Mouse (Mus musculus) embryonic facial prominence, embryonic 10.5 days (tissue): ENCODE measurements around the gene Stim1. TPM values are rescaled to one million over a fixed set of nuclear protein-coding genes. Genes with fewer than 3 reads are reported as not detected.
A peak's percentile ranks its signal among the peaks of the same experiment; 100 is the strongest.
"Not testable (repeated sequence)": the region's sequence is repeated elsewhere in the genome, so short reads cannot be mapped to it uniquely, and the experiment has no call there.

Source experiments
- DNase-seq: peaks from one replicate; pipeline ENCODE4 v3.0.0-alpha.2; 2017; ENCODE audit warnings: low spot score
- H3K27ac ChIP-seq: fragments of 300-500 bp; sonication (generic); replicated peaks from 2 replicates; pipeline ENCODE4 v1.5.1; 2016; ENCODE audit warnings: mild to moderate bottlenecking
- H3K27me3 ChIP-seq: fragments of 300-500 bp; sonication (generic); replicated peaks from 2 replicates; pipeline ENCODE4 v1.6.1; 2016; ENCODE audit warnings: low read depth, mild to moderate bottlenecking; ENCODE audit not compliant: poor library complexity, severe bottlenecking
- H3K36me3 ChIP-seq: fragments of 300-500 bp; sonication (generic); replicated peaks from 2 replicates; pipeline ENCODE4 v1.6.1; 2016; ENCODE audit warnings: mild to moderate bottlenecking, moderate library complexity
- H3K4me1 ChIP-seq: fragments of 300-500 bp; sonication (generic); 2 replicates; pipeline ENCODE4 v1.6.1; 2016
- H3K4me3 ChIP-seq: fragments of 300-500 bp; sonication (generic); 2 replicates; pipeline ENCODE4 v1.5.1; 2016; ENCODE audit warnings: mild to moderate bottlenecking, moderate library complexity
- H3K9me3 ChIP-seq: fragments of 300-500 bp; sonication (generic); 2 replicates; pipeline ENCODE4 v1.6.1; 2016; ENCODE audit warnings: mild to moderate bottlenecking
- WGBS: fragments of 180-500 bp; shearing (Covaris S2); methylation state at CpG from one replicate; pipeline ENCODE4 v1.1.7; 2016; 5-methylcytosine and 5-hydroxymethylcytosine counted together
- polyA plus RNA-seq: library from polyadenylated mRNA; unstranded; fragments of >200 nt; fragmentation: Nextera tagmentation; extraction: Ambion mirVana; gene quantifications from 2 replicates; pipeline ENCODE4 v1.2.1, GENCODE M21; 2016

Stim1 gene
- polyA plus RNA-seq, 1 experiment from 2014 or later, result 14.6 TPM

DNA sequence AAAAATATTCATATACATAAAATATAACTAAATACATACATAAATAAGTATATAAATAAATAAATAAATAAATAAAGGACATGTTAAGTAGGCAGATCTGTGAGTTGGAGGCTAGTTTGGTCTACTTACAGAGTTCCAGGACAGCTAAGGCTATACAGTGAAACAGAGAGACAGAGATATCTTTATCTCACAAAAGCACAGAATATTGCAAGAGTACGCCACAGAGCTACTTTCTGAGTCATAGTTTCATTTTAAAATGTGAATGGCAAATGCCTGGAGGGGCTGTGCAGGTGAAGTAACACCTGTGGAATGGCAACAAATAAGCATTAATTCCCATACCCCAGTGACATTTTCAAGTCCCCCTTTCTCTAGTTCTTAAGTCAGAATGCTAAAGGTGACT is 14.0 kb upstream of the Stim1 start:
- H3K4me1 ChIP-seq, result peaks cover 25% of the 10 kb centered on the region
- no peaks in the 10 kb centered on the region for H3K27me3 ChIP-seq
- H3K36me3 ChIP-seq, result no peaks in the 10 kb centered on the region
- no peak overlapping the region for H3K4me3 ChIP-seq
- no peaks in the 10 kb centered on the region for H3K9me3 ChIP-seq
- H3K27ac ChIP-seq, result no peak overlapping the region
- DNase-seq, result no peak
- 90% methylated on average over 1 of the region's 1 CpGs for WGBS

DNA sequence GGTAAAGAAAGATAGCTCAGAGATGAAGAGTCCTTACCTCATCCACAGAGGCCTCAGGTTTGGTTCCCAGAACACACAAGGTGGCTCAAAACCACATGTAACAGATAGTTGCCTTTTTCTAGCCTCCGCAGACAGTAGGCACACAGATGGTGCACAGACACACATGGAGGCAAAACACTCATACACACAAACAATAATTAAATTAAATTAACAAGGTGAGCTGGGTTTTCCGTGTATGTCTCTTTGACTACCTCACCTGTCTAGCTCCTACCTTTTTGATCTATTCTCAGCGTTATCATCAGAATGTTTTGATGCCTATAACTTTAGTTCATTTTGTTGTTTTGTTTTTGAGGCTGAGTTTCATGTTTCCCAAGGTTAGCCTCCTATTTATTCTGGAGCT is 11.7 kb upstream of the Stim1 start, which contains the start of gene Rhog:
Rhog (minus strand) TSS at position 101 of the 400 bp plus-strand sequence.
- 85% methylated on average over 3 of the region's 3 CpGs for WGBS
- Histone ChIP-seq H3K4me1 (peaks cover 9% of the 10 kb centered on the region), H3K36me3 (no peaks in the 10 kb centered on the region), H3K9me3 (no peaks in the 10 kb centered on the region), H3K27me3 (no peaks in the 10 kb centered on the region), H3K27ac (no peak within 1 kb of the TSS), H3K4me3 (no peak within 1 kb of the TSS)
- no peak for DNase-seq

DNA sequence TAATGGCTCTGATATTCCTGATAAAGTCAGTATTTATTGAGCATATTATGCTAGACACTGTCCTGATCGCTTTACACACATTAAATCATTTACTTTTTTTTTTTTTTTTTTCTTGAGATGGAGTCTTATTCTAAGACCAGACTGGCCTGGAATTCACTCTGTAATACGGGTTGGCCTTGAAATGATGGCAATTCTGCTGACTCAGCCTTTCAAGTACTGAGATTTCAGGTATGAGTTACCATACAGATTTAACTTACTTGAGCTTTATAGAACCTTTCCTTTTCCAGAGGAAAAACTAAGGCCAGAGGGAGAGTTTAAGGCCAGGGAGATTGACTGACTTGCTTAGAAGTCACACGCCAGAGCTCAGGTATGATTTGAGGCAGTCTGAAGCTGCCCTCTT is 11.0 kb upstream of the Stim1 start:
- no peaks in the 10 kb centered on the region for H3K9me3 ChIP-seq
- H3K36me3 ChIP-seq, result no peaks in the 10 kb centered on the region
- H3K4me1 ChIP-seq, result 0 out of 2 replicates have a peak, but pooled peaks cover 5% of the 10 kb centered on the region
- 84% methylated on average over 3 of the region's 3 CpGs for whole genome bisulfite sequencing
- DNase-seq, result no peak
- no peaks in the 10 kb centered on the region for H3K27me3 ChIP-seq
- no peak overlapping the region for H3K27ac ChIP-seq
- H3K4me3 ChIP-seq, result no peak overlapping the region

DNA sequence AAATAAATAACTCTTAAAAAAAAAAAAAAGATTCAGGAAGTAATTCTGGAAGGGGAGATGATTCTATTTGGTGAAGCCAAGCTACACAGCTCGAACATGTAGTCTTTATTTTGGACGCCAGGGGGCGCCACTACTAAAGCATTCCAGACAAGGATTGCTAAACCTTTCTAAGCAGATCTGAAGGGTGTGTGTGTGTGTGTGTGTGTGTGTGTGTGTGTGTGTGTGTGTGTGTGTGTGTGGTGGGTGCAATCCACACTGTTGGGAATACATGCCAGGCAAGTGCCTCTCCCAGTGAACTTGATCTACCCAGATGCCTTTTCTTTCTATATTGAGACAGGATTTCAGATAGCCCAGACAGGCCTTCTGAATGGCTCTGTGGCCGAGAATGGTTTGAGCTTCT is 9.4 kb upstream of the Stim1 start:
- peak; percentile 81 for DNase-seq
- no peaks in the 10 kb centered on the region for H3K9me3 ChIP-seq
- WGBS, result 25% methylated on average over 4 of the region's 4 CpGs
- H3K4me3 ChIP-seq, result no peak overlapping the region
- H3K36me3 ChIP-seq, result no peaks in the 10 kb centered on the region
- no peaks in the 10 kb centered on the region for H3K27me3 ChIP-seq
- H3K27ac ChIP-seq, result no peak overlapping the region
- H3K4me1 ChIP-seq, result 0 out of 2 replicates have a peak, but pooled peaks cover 5% of the 10 kb centered on the region

DNA sequence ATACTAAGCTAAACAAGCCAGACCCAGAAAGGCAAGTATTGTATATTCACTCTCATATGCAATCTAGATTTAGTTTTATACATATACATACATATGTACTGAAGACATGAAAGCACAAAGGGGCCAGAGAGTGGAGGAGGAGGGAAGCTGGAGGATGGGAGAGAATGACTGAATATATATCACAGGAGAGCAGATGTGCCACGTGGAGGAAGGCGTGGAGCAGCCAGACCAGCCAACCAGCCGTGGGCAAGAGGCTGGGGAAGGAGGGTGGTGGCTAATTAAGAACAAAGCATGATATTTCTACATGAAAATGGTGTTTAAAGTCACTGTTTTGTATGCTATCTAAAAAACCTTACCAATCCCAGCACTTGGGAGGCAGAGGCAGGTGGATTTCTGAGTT is 8.9 kb upstream of the Stim1 start:
- no peak overlapping the region for H3K4me3 ChIP-seq
- 0 out of 2 replicates have a peak, but pooled peaks cover 5% of the 10 kb centered on the region for H3K4me1 ChIP-seq
- no peak for DNase-seq
- no peaks in the 10 kb centered on the region for H3K36me3 ChIP-seq
- no peak overlapping the region for H3K27ac ChIP-seq
- 86% methylated on average over 3 of the region's 3 CpGs for WGBS
- H3K9me3 ChIP-seq, result no peaks in the 10 kb centered on the region
- H3K27me3 ChIP-seq, result no peaks in the 10 kb centered on the region

DNA sequence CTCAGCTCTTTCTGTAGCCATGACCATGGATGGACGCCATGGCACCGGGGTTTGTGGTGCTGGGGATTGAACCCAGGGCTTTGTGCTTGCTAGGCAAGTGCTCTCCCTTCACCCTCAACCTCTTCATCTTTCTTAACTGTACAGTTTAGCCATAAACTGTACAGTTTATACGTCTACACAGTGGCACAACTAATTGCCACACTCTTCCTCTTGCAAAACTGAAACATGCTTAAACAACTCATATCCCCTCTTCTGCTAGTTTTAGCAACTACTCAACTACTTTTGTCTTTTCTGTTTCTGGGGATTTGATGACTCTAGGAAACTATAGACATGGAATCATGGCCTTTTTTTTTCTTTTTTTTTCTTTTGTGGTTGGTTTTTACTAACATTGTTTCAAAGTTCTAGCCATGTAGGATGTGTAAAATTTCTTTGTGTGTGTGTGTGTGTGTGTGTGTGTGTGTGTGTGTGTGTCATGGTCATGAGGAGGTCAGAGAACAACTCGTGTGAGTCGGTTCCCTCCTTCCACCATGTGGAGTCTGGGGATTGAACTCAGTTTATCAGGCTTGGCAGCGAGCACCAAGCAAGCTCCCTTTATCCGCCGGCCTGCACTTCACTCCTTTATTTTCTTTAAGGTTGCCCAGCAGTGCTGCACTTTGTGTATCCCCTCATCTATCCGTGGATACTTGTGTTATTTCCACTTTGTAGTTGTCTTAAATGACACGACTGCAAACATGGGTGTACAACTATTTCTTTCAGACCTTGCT is 7.7 kb upstream of the Stim1 start:
- H3K36me3 ChIP-seq, result no peaks in the 10 kb centered on the region
- 0 out of 2 replicates have a peak, but pooled peaks cover 5% of the 10 kb centered on the region for H3K4me1 ChIP-seq
- no peaks in the 10 kb centered on the region for H3K27me3 ChIP-seq
- WGBS, result 82% methylated on average over 10 of the region's 10 CpGs
- H3K4me3 ChIP-seq, result no peak overlapping the region
- no peaks in the 10 kb centered on the region for H3K9me3 ChIP-seq
- DNase-seq, result no peak
- no peak overlapping the region for H3K27ac ChIP-seq

DNA sequence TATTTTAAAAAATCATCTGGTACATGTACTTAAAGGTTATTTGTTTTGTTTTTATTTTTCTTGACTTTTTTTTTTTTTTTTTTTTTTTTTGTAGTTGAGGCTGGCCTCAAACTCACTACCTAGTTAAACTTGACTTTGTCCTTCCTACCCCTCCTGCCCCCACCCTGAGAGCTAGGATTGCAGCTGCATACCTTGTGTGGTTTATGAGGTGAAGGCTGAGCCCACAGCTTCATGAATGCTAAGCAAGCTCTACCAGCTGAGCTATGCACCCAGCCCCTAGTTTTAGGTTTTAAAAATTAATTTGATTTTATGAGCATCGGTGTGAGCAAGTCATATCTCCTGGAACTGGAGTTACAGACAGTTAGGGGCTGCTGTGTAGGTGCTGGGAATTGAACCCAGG is 7.1 kb upstream of the Stim1 start:
- Histone ChIP-seq H3K36me3 (no peaks in the 10 kb centered on the region), H3K4me1 (no peaks in the 10 kb centered on the region), H3K4me3 (no peak overlapping the region), H3K9me3 (no peaks in the 10 kb centered on the region), H3K27me3 (no peaks in the 10 kb centered on the region), H3K27ac (no peak overlapping the region)
- 93% methylated on average over 1 of the region's 1 CpGs for WGBS
- no peak for DNase-seq

DNA sequence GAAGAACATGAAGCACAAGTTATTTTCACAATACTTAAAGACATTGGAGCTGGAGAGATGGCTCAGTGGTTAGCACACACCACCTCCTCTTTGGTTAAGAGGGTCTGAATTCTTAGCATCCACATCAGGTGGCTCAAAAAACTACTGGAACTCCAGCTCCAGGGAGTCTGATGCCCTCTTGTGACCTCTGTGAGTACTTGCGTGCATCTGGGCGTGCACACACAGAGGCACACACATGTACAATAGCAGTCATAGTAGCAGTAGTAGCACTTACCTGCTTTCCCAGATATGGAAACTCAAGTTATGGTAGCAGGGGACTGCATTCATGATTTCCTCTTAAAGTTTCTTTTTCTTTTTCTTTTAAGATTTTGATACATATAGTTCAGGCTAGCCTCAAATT is 4.6 kb upstream of the Stim1 start:
- Histone ChIP-seq H3K27ac (no peak overlapping the region), H3K36me3 (no peaks in the 10 kb centered on the region), H3K4me1 (peaks cover 5% of the 10 kb centered on the region), H3K4me3 (no peak overlapping the region), H3K27me3 (peaks cover 2% of the 10 kb centered on the region), H3K9me3 (no peaks in the 10 kb centered on the region)
- no peak for DNase-seq
- 87% methylated on average over 2 of the region's 2 CpGs for WGBS

DNA sequence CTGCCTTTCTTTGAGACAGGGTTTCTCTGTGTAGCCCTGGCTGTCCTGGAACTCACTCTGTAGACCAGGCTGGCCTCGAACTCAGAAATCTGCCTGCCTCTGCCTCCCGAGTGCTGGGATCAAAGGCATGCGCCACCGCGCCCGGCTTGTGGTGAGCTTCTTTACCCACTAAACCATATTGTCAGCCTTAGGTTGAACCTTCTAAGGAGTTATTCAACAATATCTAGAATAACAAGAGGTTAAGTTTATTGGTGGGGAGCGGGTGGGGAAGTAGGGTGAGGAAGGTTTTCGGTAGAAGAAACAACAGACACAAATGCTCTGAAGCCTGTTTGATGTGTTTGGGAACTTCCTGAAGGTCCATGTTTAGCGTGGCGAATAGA is 1.6 kb upstream of the Stim1 start:
- not testable (repeated sequence) for DNase-seq, H3K4me3 ChIP-seq, H3K27ac ChIP-seq, H3K9me3 ChIP-seq, H3K36me3 ChIP-seq
- H3K4me1 ChIP-seq, result peaks cover 13% of the 10 kb centered on the region
- 92% methylated on average over 10 of the region's 10 CpGs for WGBS
- H3K27me3 ChIP-seq, result peaks cover 27% of the 10 kb centered on the region

DNA sequence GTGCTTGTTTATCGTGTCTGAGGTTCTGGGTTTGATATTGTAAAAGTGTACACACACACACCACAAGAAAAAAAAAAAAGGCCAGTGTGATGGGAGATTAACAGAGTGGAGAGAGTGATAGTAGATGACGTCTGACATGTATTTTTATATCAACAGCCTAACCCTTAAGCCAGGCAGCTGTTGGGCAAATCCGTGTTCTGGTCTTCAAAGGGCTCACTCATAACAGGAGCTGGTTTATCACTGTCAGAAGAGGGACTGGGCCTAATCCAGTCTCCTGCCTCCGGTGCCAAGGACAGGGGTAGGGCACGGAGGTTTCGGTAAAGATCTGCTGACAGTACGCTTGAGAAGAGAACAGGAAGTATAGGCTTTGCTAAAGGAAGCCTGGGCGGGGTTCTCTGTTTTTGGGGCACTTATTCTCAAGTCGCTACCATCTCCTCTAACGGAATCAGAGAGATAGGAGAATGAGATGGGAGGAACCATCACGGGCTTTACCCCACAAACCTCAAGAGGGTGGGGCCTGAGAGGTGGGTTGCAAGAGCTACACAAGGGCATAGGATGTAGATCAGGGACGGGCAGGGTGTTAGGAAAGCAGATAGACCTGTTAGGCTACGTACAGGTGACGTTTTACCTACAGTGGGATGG is 1.1 kb upstream of the Stim1 start:
- H3K27me3 ChIP-seq, result peaks cover 27% of the 10 kb centered on the region
- H3K4me3 ChIP-seq, result peak overlapping the region; percentile 90; the same call in 1 of the 2 replicates

DNA sequence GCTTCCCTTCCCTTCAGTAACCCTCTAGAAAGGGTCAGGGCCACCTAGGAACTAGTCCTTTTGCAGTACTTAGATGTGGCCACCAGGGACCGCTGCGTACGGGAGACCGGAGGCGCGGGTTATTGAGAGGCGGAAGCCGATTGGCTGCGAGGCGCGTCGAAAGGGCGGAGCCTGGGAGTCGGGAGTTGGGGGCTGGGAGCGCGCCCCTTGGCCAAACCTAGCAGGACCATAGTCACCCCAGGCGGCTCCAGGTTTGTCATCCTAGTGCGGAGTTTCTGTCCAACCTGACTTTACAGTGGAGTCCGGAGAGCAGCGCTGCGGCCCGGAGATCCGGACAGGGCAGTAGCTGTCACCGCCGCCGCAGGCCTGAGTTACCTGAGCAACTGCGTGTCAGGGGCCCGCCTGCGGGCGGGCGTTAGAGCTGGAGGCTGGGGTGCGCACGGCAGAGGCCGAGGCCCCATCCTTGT is 460 bp upstream of the Stim1 start:
- Histone ChIP-seq H3K27me3 (peaks cover 27% of the 10 kb centered on the region), H3K36me3 (no peaks in the 10 kb centered on the region), H3K9me3 (no peaks in the 10 kb centered on the region), H3K4me3 (peak overlapping the region; percentile 90), H3K27ac (peak overlapping the region; percentile 79), H3K4me1 (peaks cover 13% of the 10 kb centered on the region)
- WGBS, result under 1% methylated on average over 34 of the region's 34 CpGs
- DNase-seq, result peak; percentile 95

More for the DNA sequence above, 1.1 kb upstream of the Stim1 start:
- Histone ChIP-seq H3K4me1 (peaks cover 13% of the 10 kb centered on the region), H3K36me3 (no peaks in the 10 kb centered on the region), H3K27ac (no peak overlapping the region), H3K9me3 (no peaks in the 10 kb centered on the region)
- WGBS, result 50% methylated on average over 14 of the region's 14 CpGs
- DNase-seq, result no peak

DNA sequence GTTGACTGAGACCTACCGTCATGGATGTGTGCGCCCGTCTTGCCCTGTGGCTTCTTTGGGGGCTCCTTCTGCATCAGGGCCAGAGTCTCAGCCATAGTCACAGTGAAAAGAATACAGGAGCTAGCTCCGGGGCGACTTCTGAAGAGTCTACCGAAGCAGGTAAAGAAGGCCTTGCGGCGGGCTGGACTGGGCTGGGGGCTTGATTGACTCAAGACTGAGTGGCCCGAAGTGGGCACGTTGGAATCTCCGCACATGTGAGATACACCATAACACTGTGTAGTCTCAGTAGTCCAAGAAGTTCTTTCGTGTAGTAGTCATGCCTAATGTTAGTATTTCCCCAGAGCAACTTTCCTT is 766 bp downstream of the Stim1 start:
- H3K4me1 ChIP-seq, result peaks cover 17% of the 10 kb centered on the region
- DNase-seq, result no peak
- peak overlapping the region; percentile 90 for H3K4me3 ChIP-seq
- H3K27me3 ChIP-seq, result peaks cover 27% of the 10 kb centered on the region
- H3K27ac ChIP-seq, result 0 out of 2 replicates have a peak overlapping the region, but pooled peaks have one; percentile 79
- H3K9me3 ChIP-seq, result no peaks in the 10 kb centered on the region
- WGBS, result 6% methylated on average over 12 of the region's 12 CpGs
- no peaks in the 10 kb centered on the region for H3K36me3 ChIP-seq

DNA sequence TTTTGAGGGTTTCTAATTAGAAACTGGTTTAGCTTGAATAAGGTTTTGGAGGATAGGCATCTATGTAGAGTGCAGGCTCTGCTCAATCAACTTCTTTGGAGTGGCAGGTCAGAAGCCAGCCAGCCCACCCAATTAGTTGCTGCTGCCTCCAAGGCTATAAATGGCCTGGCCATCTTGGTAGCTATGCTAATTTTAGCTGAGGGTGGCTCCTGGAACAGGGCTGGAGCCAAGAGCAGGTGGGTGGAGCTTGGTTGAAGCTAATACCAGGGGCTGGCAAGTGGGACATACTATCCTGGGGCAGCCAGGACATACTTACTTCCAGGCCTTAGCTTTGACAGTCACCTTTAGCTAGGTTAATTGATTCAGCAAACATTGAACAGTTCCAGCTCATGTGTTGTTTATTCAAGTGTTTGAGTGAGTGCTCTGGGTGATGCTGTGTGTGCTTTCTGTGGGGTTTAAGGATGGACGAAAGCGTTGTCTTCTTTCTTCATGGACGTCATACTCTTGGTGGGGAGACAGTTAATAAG is 4.9 kb downstream of the Stim1 start:
- Histone ChIP-seq H3K27me3 (peaks cover 27% of the 10 kb centered on the region), H3K9me3 (no peaks in the 10 kb centered on the region), H3K4me1 (peaks cover 13% of the 10 kb centered on the region), H3K4me3 (no peak overlapping the region), H3K27ac (no peak overlapping the region), H3K36me3 (no peaks in the 10 kb centered on the region)
- DNase-seq, result no peak
- WGBS, result 85% methylated on average over 3 of the region's 3 CpGs
